In genomic region chr4:149920886-149921285, GRCm38 (mm10) we compare ENCODE assay signal across 8 mouse cellular contexts. TPM values are rescaled to one million over a fixed set of nuclear protein-coding genes. Genes with fewer than 3 reads are reported as not detected.
A peak's percentile ranks its signal among the peaks of the same experiment; 100 is the strongest.
DNase-seq lines count a peak whose midpoint lies in the region; ATAC-seq and TF ChIP-seq lines count a peak whose summit lies in the region.

No protein-coding gene starts in this region.

- H3K4me2 ChIP-seq in lung, embryonic 14.5 days = 0 out of 2 replicates have a peak overlapping the region, but pooled peaks have one; percentile 1
- no peak overlapping the region for H3K4me2 ChIP-seq in forebrain, embryonic 16.5 days (ENCODE audit: low read length)
- no peak overlapping the region for H3K4me2 ChIP-seq in intestine, embryonic 14.5 days (ENCODE audit: low read length)

- peak; percentile 44 for DNase-seq in lung, embryonic 14.5 days
- no peak for DNase-seq in lung, postnatal 25 days (ENCODE audit: low spot score)
- peak; percentile 73 for DNase-seq in intestine, embryonic 14.5 days (ENCODE audit: low spot score)
- DNase-seq in T-cell, adult 2 months (ENCODE audit: low spot score) = no peak
- DNase-seq in frontal cortex, postnatal 14 days (ENCODE audit: low spot score in 2 of 2) = no peak
- DNase-seq in ovary, postnatal 10 days (ENCODE audit: low spot score) = no peak

- 30% methylated on average over 12 of the region's 12 CpGs for WGBS in lung, embryonic 14.5 days
- 25% methylated on average over 12 of the region's 12 CpGs for WGBS in forebrain, embryonic 16.5 days
- 23% methylated on average over 12 of the region's 12 CpGs for WGBS in intestine, embryonic 14.5 days
- 23% methylated on average over 12 of the region's 12 CpGs for WGBS in small intestine, adult 2 months

- no peaks in the 10 kb centered on the region for H3K36me3 ChIP-seq in lung, embryonic 14.5 days (ENCODE audit: insufficient read depth)
- no peaks in the 10 kb centered on the region for H3K36me3 ChIP-seq in forebrain, embryonic 16.5 days (ENCODE audit: control insufficient read depth, insufficient read depth)
- H3K36me3 ChIP-seq in intestine, embryonic 14.5 days (ENCODE audit: control insufficient read depth, insufficient read depth, low read length) = no peaks in the 10 kb centered on the region
- no peaks in the 10 kb centered on the region; the same call in 1 of the 2 replicates for H3K36me3 ChIP-seq in small intestine, adult 2 months (ENCODE audit: control insufficient read depth, insufficient read depth, low read length)

- no peak for TF ChIP-seq POLR2A in small intestine, adult 2 months (IDR thresholded peaks at IDR 0.05; ENCODE audit: low read depth, low read length)

- H3K4me3 ChIP-seq in lung, embryonic 14.5 days (ENCODE audit: low read depth, low read length) = no peak overlapping the region
- H3K4me3 ChIP-seq in forebrain, embryonic 16.5 days (replicated peaks; ENCODE audit: low read length) = no peak overlapping the region
- no peak overlapping the region for H3K4me3 ChIP-seq in intestine, embryonic 14.5 days (ENCODE audit: low read depth, low read length)
- peak overlapping the region; percentile 3; the same call in 1 of the 2 replicates for H3K4me3 ChIP-seq in small intestine, adult 2 months (ENCODE audit: low read depth, low read length)

- TF ChIP-seq CTCF in lung, embryonic 14.5 days (IDR thresholded peaks at IDR 0.05; ENCODE audit: low read depth) = no peak
- no peak for TF ChIP-seq CTCF in small intestine, adult 2 months (IDR thresholded peaks at IDR 0.05; ENCODE audit: extremely low read depth, insufficient read length, insufficient replicate concordance, low read depth, low read length)

- peaks cover 23% of the 10 kb centered on the region for H3K4me1 ChIP-seq in lung, embryonic 14.5 days (ENCODE audit: insufficient read depth)
- H3K4me1 ChIP-seq in forebrain, embryonic 16.5 days (replicated peaks; ENCODE audit: control insufficient read depth, insufficient read depth, low read length) = peaks cover 11% of the 10 kb centered on the region
- peaks cover 49% of the 10 kb centered on the region for H3K4me1 ChIP-seq in intestine, embryonic 14.5 days (replicated peaks; ENCODE audit: control insufficient read depth, insufficient read depth, low read length)
- peaks cover 59% of the 10 kb centered on the region for H3K4me1 ChIP-seq in small intestine, adult 2 months (ENCODE audit: control insufficient read depth, insufficient read depth, insufficient read length, low read length)

- H3K27me3 ChIP-seq in lung, embryonic 14.5 days (ENCODE audit: insufficient read depth, low read length) = no peaks in the 10 kb centered on the region
- H3K27me3 ChIP-seq in forebrain, embryonic 16.5 days (replicated peaks; ENCODE audit: control insufficient read depth, insufficient read depth, low read length) = no peaks in the 10 kb centered on the region
- no peaks in the 10 kb centered on the region for H3K27me3 ChIP-seq in intestine, embryonic 14.5 days (replicated peaks; ENCODE audit: control insufficient read depth, insufficient read depth, low read length)
- no peaks in the 10 kb centered on the region for H3K27me3 ChIP-seq in small intestine, adult 2 months (ENCODE audit: control insufficient read depth, insufficient read depth, low read length)

- no peak overlapping the region for H3K9ac ChIP-seq in lung, embryonic 14.5 days
- no peak overlapping the region for H3K9ac ChIP-seq in forebrain, embryonic 16.5 days (replicated peaks; ENCODE audit: low read depth, low read length)
- no peak overlapping the region for H3K9ac ChIP-seq in intestine, embryonic 14.5 days (ENCODE audit: low read length)

- 0 out of 2 replicates have a peak overlapping the region, but pooled peaks have one; percentile 25 for H3K27ac ChIP-seq in lung, embryonic 14.5 days (ENCODE audit: low read depth)
- H3K27ac ChIP-seq in forebrain, embryonic 16.5 days (ENCODE audit: low read length) = no peak overlapping the region
- 0 out of 2 replicates have a peak overlapping the region, but pooled peaks have one; percentile 47 for H3K27ac ChIP-seq in intestine, embryonic 14.5 days (ENCODE audit: low read depth)
- H3K27ac ChIP-seq in small intestine, adult 2 months (ENCODE audit: insufficient read depth, low read depth, low read length) = peak overlapping the region; percentile 81

- no peaks in the 10 kb centered on the region for H3K9me3 ChIP-seq in lung, embryonic 14.5 days (ENCODE audit: low read depth, low read length)
- H3K9me3 ChIP-seq in forebrain, embryonic 16.5 days (ENCODE audit: control insufficient read depth, low read length) = peaks cover 2% of the 10 kb centered on the region; the same call in 1 of the 2 replicates
- H3K9me3 ChIP-seq in intestine, embryonic 14.5 days (ENCODE audit: control insufficient read depth, low read length) = no peaks in the 10 kb centered on the region

- ATAC-seq in lung, embryonic 14.5 days (ENCODE audit: insufficient read depth) = 0 out of 2 replicates have a peak, but pooled peaks have one; percentile 21
- peak; percentile 47; the same call in 1 of the 2 replicates for ATAC-seq in forebrain, embryonic 16.5 days
- ATAC-seq in intestine, embryonic 14.5 days (replicated peaks; ENCODE audit: low FRiP score, low TSS enrichment, low read depth) = no peak; the same call in 1 of the 2 replicates

RNA-seq across cellular contexts. Expression of gene Spsb1, which starts 34.0 kb away (rescaled TPM):
- 17.0 and 17.1 TPM in 2 replicates for polyA plus RNA-seq in lung, embryonic 14.5 days (2014; fragmentation: Nextera tagmentation; extraction: Ambion mirVana)
- polyA plus RNA-seq in forebrain, embryonic 16.5 days (2015; fragmentation: Nextera tagmentation; extraction: Ambion mirVana) = 5.8 and 7.0 TPM in 2 replicates
- 17.0 and 19.9 TPM in 2 replicates for polyA plus RNA-seq in intestine, embryonic 14.5 days (2014; fragmentation: Nextera tagmentation; extraction: Ambion mirVana)
- polyA plus RNA-seq in small intestine, adult 2 months (2012; rRNA removed) = 17.4 and 27.3 TPM in 2 replicates

Comparison
In these comparisons a context has a peak if more than half of its experiments do, and no peak if none do; other contexts are left out.
1. DNase-seq: peak in lung, embryonic 14.5 days (single experiment) and intestine, embryonic 14.5 days (single experiment); none in lung, postnatal 25 days (single experiment), T-cell, adult 2 months (single experiment), frontal cortex, postnatal 14 days (0 of 2) and ovary, postnatal 10 days (single experiment).